13 mouse cellular contexts compared by ENCODE assay signal in genomic region chr8:95348356-95348755, GRCm38 (mm10). TPM values are rescaled to one million over a fixed set of nuclear protein-coding genes. Genes with fewer than 3 reads are reported as not detected.
DNase-seq lines count a peak whose midpoint lies in the region; ATAC-seq and TF ChIP-seq lines count a peak whose summit lies in the region.
"Had no signal": no experiment of that assay in that cellular context is flagged by ENCODE, and none has a peak within 500 bp of the region (broad histone marks: within the 10 kb centered on the region; RNA-seq: fewer than 3 reads in every experiment).

No protein-coding gene starts in this region.

- H3K4me3 ChIP-seq in heart, embryonic 12.5 days: no peak overlapping the region
- H3K4me3 ChIP-seq in heart, embryonic 11.5 days (ENCODE audit: low read depth, low read length): no peak overlapping the region
- no peak overlapping the region; the same call in 1 of the 2 replicates for H3K4me3 ChIP-seq in layer of hippocampus, adult 2 months
- H3K4me3 ChIP-seq in neural tube, embryonic 14.5 days (ENCODE audit: low read depth, low read length): no peak overlapping the region
- H3K4me3 ChIP-seq in forebrain, embryonic 13.5 days: no peak overlapping the region

- H3K9ac ChIP-seq in heart, embryonic 12.5 days: 0 out of 2 replicates have a peak overlapping the region, but pooled peaks have one; percentile 1
- H3K9ac ChIP-seq in heart, embryonic 11.5 days (ENCODE audit: low read depth, low read length): no peak overlapping the region
- no peak overlapping the region for H3K9ac ChIP-seq in neural tube, embryonic 14.5 days (replicated peaks; ENCODE audit: low read depth, low read length)
- H3K9ac ChIP-seq in forebrain, embryonic 13.5 days: no peak overlapping the region
- H3K9ac ChIP-seq: lung, embryonic 14.5 days had no signal

- no peak for DNase-seq in layer of hippocampus, adult 2 months (ENCODE audit: low spot score in 2 of 2)
- no peak for DNase-seq in layer of hippocampus, postnatal 14 days (ENCODE audit: low spot score in 2 of 2)
- peak; percentile 27 for DNase-seq in brain, adult 2 months (ENCODE audit: low read depth, low spot score)

- peaks cover 35% of the 10 kb centered on the region for H3K4me1 ChIP-seq in heart, embryonic 12.5 days (replicated peaks)
- peaks cover 18% of the 10 kb centered on the region for H3K4me1 ChIP-seq in heart, embryonic 11.5 days (ENCODE audit: control insufficient read depth, insufficient read depth, low read length)
- H3K4me1 ChIP-seq in neural tube, embryonic 14.5 days (ENCODE audit: control insufficient read depth, insufficient read depth, low read length): peaks cover 23% of the 10 kb centered on the region
- peaks cover 34% of the 10 kb centered on the region for H3K4me1 ChIP-seq in forebrain, embryonic 13.5 days

- H3K27me3 ChIP-seq in heart, embryonic 12.5 days (replicated peaks): no peaks in the 10 kb centered on the region
- no peaks in the 10 kb centered on the region; the same call in 1 of the 2 replicates for H3K27me3 ChIP-seq in heart, embryonic 11.5 days (ENCODE audit: control insufficient read depth, insufficient read depth, low read length)
- no peaks in the 10 kb centered on the region for H3K27me3 ChIP-seq in neural tube, embryonic 14.5 days (ENCODE audit: control insufficient read depth, insufficient read depth, low read length)
- H3K27me3 ChIP-seq in forebrain, embryonic 13.5 days: no peaks in the 10 kb centered on the region

- H3K4me2 ChIP-seq in heart, embryonic 12.5 days: peak overlapping the region; percentile 6; the same call in 1 of the 2 replicates
- no peak overlapping the region for H3K4me2 ChIP-seq in heart, embryonic 11.5 days
- no peak overlapping the region for H3K4me2 ChIP-seq in neural tube, embryonic 14.5 days (ENCODE audit: low read depth, low read length)
- no peak overlapping the region for H3K4me2 ChIP-seq in forebrain, embryonic 13.5 days
- H3K4me2 ChIP-seq: liver, embryonic 11.5 days had no signal

- ATAC-seq in heart, embryonic 12.5 days (ENCODE audit: insufficient number of reproducible peaks, low FRiP score): no peak
- no peak for ATAC-seq in heart, embryonic 11.5 days (replicated peaks; ENCODE audit: insufficient number of reproducible peaks, low FRiP score, low TSS enrichment)
- ATAC-seq in neural tube, embryonic 14.5 days (ENCODE audit: low read depth): no peak
- no peak for ATAC-seq in forebrain, embryonic 13.5 days

- H3K36me3 ChIP-seq in heart, embryonic 12.5 days: peaks cover 28% of the 10 kb centered on the region
- no peaks in the 10 kb centered on the region; the same call in none of the 2 replicates for H3K36me3 ChIP-seq in heart, embryonic 11.5 days (ENCODE audit: control insufficient read depth, insufficient read depth, low read length)
- H3K36me3 ChIP-seq in neural tube, embryonic 14.5 days (ENCODE audit: control insufficient read depth, insufficient read depth, low read length): peaks cover 7% of the 10 kb centered on the region; the same call in 1 of the 2 replicates
- peaks cover 23% of the 10 kb centered on the region for H3K36me3 ChIP-seq in forebrain, embryonic 13.5 days (ENCODE audit: poor library complexity, severe bottlenecking)

- no peaks in the 10 kb centered on the region for H3K9me3 ChIP-seq in heart, embryonic 12.5 days (replicated peaks)
- no peaks in the 10 kb centered on the region for H3K9me3 ChIP-seq in heart, embryonic 11.5 days (replicated peaks; ENCODE audit: control insufficient read depth, low read length)
- no peaks in the 10 kb centered on the region for H3K9me3 ChIP-seq in neural tube, embryonic 14.5 days (ENCODE audit: control insufficient read depth, low read length)
- H3K9me3 ChIP-seq in forebrain, embryonic 13.5 days (replicated peaks): no peaks in the 10 kb centered on the region

- H3K27ac ChIP-seq in heart, embryonic 12.5 days (ENCODE audit: poor library complexity, severe bottlenecking): peak overlapping the region; percentile 16; the same call in 1 of the 2 replicates
- H3K27ac ChIP-seq in heart, embryonic 11.5 days (ENCODE audit: low read depth, low read length): no peak overlapping the region
- H3K27ac ChIP-seq in layer of hippocampus, adult 2 months: peak overlapping the region; percentile 63
- 0 out of 2 replicates have a peak overlapping the region, but pooled peaks have one; percentile 22 for H3K27ac ChIP-seq in neural tube, embryonic 14.5 days (ENCODE audit: low read depth, low read length)
- H3K27ac ChIP-seq in forebrain, embryonic 13.5 days: no peak overlapping the region; the same call in 1 of the 2 replicates

- no peak for TF ChIP-seq CTCF in layer of hippocampus, adult 2 months (conservative IDR thresholded peaks at IDR 0.05)

- 85% methylated on average over 2 of the region's 2 CpGs for WGBS in heart, embryonic 12.5 days
- WGBS in heart, embryonic 11.5 days (ENCODE audit: insufficient replicate concordance): 82% methylated on average over 2 of the region's 2 CpGs
- 81% methylated on average over 2 of the region's 2 CpGs for WGBS in neural tube, embryonic 14.5 days
- 85% methylated on average over 2 of the region's 2 CpGs for WGBS in forebrain, embryonic 13.5 days

RNA-seq across cellular contexts. Expression of gene Mmp15, which starts 3.7 kb away (rescaled TPM):
- polyA plus RNA-seq in heart, embryonic 12.5 days (2016; fragmentation: Nextera tagmentation; extraction: Ambion mirVana): 86.0 and 86.6 TPM in 2 replicates
- polyA plus RNA-seq in heart, embryonic 11.5 days (2014; fragmentation: Nextera tagmentation; extraction: Ambion mirVana): 38.1 and 43.1 TPM in 2 replicates
- total RNA-seq in layer of hippocampus, adult 2 months (2021): 10 to 100 TPM; 13.1 to 14.9 TPM
- 10 to 100 TPM; 29.8 to 33.8 TPM for total RNA-seq in layer of hippocampus, postnatal 14 days (2021)
- 19.6 and 26.2 TPM in 2 replicates for polyA plus RNA-seq in neural tube, embryonic 14.5 days (2014; fragmentation: Nextera tagmentation; extraction: Ambion mirVana)
- 10.9 and 11.2 TPM in 2 replicates for polyA plus RNA-seq in forebrain, embryonic 13.5 days (2015; fragmentation: Nextera tagmentation; extraction: Ambion mirVana)
- total RNA-seq: monocyte, adult 5-6 weeks had no signal

RNA-seq across cellular contexts. Expression of gene Usb1, which starts 16.3 kb away (rescaled TPM):
- polyA plus RNA-seq in heart, embryonic 12.5 days (2016; fragmentation: Nextera tagmentation; extraction: Ambion mirVana): 25.5 and 26.5 TPM in 2 replicates
- polyA plus RNA-seq in heart, embryonic 11.5 days (2014; fragmentation: Nextera tagmentation; extraction: Ambion mirVana): 26.3 and 27.2 TPM in 2 replicates
- 10 to 100 TPM in 1 of 2 experiments, 1 to 10 TPM in 1; 9.8 to 13.1 TPM for total RNA-seq in layer of hippocampus, adult 2 months (2021)
- total RNA-seq in layer of hippocampus, postnatal 14 days (2021): 10 to 100 TPM; 16.0 to 18.6 TPM
- 28.4 and 29.9 TPM in 2 replicates for polyA plus RNA-seq in neural tube, embryonic 14.5 days (2014; fragmentation: Nextera tagmentation; extraction: Ambion mirVana)
- 43.7 and 45.8 TPM in 2 replicates for polyA plus RNA-seq in forebrain, embryonic 13.5 days (2015; fragmentation: Nextera tagmentation; extraction: Ambion mirVana)

RNA-seq across cellular contexts. Expression of gene Zfp319, which starts 16.6 kb away (rescaled TPM):
- polyA plus RNA-seq in heart, embryonic 12.5 days (2016; fragmentation: Nextera tagmentation; extraction: Ambion mirVana): 8.6 and 9.6 TPM in 2 replicates
- 4.4 and 5.9 TPM in 2 replicates for polyA plus RNA-seq in heart, embryonic 11.5 days (2014; fragmentation: Nextera tagmentation; extraction: Ambion mirVana)
- total RNA-seq in layer of hippocampus, adult 2 months (2021): 10 to 100 TPM; 15.0 to 16.7 TPM
- 10 to 100 TPM; 15.3 to 16.6 TPM for total RNA-seq in layer of hippocampus, postnatal 14 days (2021)
- 12.8 and 15.6 TPM in 2 replicates for polyA plus RNA-seq in neural tube, embryonic 14.5 days (2014; fragmentation: Nextera tagmentation; extraction: Ambion mirVana)
- 15.3 and 16.0 TPM in 2 replicates for polyA plus RNA-seq in forebrain, embryonic 13.5 days (2015; fragmentation: Nextera tagmentation; extraction: Ambion mirVana)

RNA-seq across cellular contexts. Expression of gene Tepp, which starts 38.0 kb away (rescaled TPM):
- 0.53 TPM in 1 of 2 replicates, not detected in the other for polyA plus RNA-seq in heart, embryonic 12.5 days (2016; fragmentation: Nextera tagmentation; extraction: Ambion mirVana)
- polyA plus RNA-seq in heart, embryonic 11.5 days (2014; fragmentation: Nextera tagmentation; extraction: Ambion mirVana): not detected in 2 replicates
- under 1 TPM in 1 of 2 experiments, not detected in 1; 0.67 TPM for total RNA-seq in layer of hippocampus, adult 2 months (2021)
- total RNA-seq in layer of hippocampus, postnatal 14 days (2021): under 1 TPM in 1 of 2 experiments, not detected in 1; 0.74 TPM
- 1.4 and 1.6 TPM in 2 replicates for polyA plus RNA-seq in neural tube, embryonic 14.5 days (2014; fragmentation: Nextera tagmentation; extraction: Ambion mirVana)
- polyA plus RNA-seq in forebrain, embryonic 13.5 days (2015; fragmentation: Nextera tagmentation; extraction: Ambion mirVana): 0.39 and 1.1 TPM in 2 replicates
- total RNA-seq: common myeloid progenitor, adult 5-6 weeks; heart, adult 18-20 months; megakaryocyte-erythroid progenitor cell, adult 5-6 weeks had no signal
- polyA plus RNA-seq: liver, embryonic 11.5 days had no signal

RNA-seq across cellular contexts. Expression of gene Cngb1, which starts 42.0 kb away (rescaled TPM):
- polyA plus RNA-seq in heart, embryonic 12.5 days (2016; fragmentation: Nextera tagmentation; extraction: Ambion mirVana): 0.26 and 1.0 TPM in 2 replicates
- polyA plus RNA-seq in heart, embryonic 11.5 days (2014; fragmentation: Nextera tagmentation; extraction: Ambion mirVana): 0.82 TPM in 1 of 2 replicates, not detected in the other
- under 1 TPM; 0.84 to 0.93 TPM for total RNA-seq in layer of hippocampus, adult 2 months (2021)
- 1 to 10 TPM in 1 of 2 experiments, under 1 TPM in 1; 0.93 to 1.3 TPM for total RNA-seq in layer of hippocampus, postnatal 14 days (2021)
- polyA plus RNA-seq in neural tube, embryonic 14.5 days (2014; fragmentation: Nextera tagmentation; extraction: Ambion mirVana): 0.13 and 0.82 TPM in 2 replicates
- 0.43 and 0.57 TPM in 2 replicates for polyA plus RNA-seq in forebrain, embryonic 13.5 days (2015; fragmentation: Nextera tagmentation; extraction: Ambion mirVana)
- total RNA-seq: monocyte, adult 5-6 weeks had no signal

Comparison
In these comparisons a context has a peak if more than half of its experiments do, and no peak if none do; other contexts are left out.
1. H3K27ac ChIP-seq: peak in heart, embryonic 12.5 days (single experiment), layer of hippocampus, adult 2 months (single experiment) and neural tube, embryonic 14.5 days (single experiment); none in heart, embryonic 11.5 days (single experiment) and forebrain, embryonic 13.5 days (single experiment).